Comparison of ENCODE assay signal across 10 mouse cellular contexts in the genomic region with DNA sequence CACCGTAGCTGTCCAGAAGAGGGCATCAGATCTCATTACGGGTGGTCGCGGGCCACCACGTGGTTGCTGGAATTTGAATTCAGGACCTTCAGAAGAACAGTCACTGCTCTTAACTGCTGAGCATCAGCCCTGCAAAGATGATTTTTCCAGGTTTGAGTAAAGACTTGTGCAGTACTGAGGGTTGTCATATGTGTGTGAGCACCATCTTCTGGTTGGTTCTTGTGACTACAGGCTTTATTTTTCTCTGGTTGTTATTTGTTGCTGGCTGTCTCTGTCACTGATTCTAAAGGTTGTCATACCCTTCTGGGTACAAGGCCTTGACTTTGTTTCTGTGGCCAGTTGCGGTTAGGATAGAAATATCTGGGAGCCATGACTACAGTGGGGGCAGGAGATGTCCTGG. TPM values are rescaled to one million over a fixed set of nuclear protein-coding genes. Genes with fewer than 3 reads are reported as not detected.
A peak's percentile ranks its signal among the peaks of the same experiment; 100 is the strongest.
DNase-seq lines count a peak whose midpoint lies in the region; ATAC-seq and TF ChIP-seq lines count a peak whose summit lies in the region.
"Had no signal": no experiment of that assay in that cellular context is flagged by ENCODE, and none has a peak within 500 bp of the region (broad histone marks: within the 10 kb centered on the region; RNA-seq: fewer than 3 reads in every experiment).

No protein-coding gene starts in this region.

- no peak for ATAC-seq in kidney, embryonic 15.5 days (replicated peaks; ENCODE audit: low FRiP score)
- ATAC-seq in intestine, embryonic 16.5 days, result 0 out of 2 replicates have a peak, but pooled peaks have one; percentile 26

- no peak overlapping the region for H3K4me2 ChIP-seq in kidney, embryonic 15.5 days
- H3K4me2 ChIP-seq in CH12.LX (ENCODE audit: insufficient read depth, low read depth, poor library complexity, severe bottlenecking), result no peak overlapping the region
- H3K4me2 ChIP-seq in intestine, embryonic 16.5 days (ENCODE audit: low read depth, low read length), result no peak overlapping the region

- no peak for TF ChIP-seq EP300 in CH12.LX (IDR thresholded peaks at IDR 0.05; ENCODE audit: low read length)

- no peaks in the 10 kb centered on the region for H3K36me3 ChIP-seq in kidney, embryonic 15.5 days
- H3K36me3 ChIP-seq in CH12.LX (replicated peaks in 1 of 2; ENCODE audit: control insufficient read depth in 1 of 2, insufficient read depth in 1 of 2, low read length in 1 of 2), result no peaks in the 10 kb centered on the region
- no peaks in the 10 kb centered on the region for H3K36me3 ChIP-seq in intestine, embryonic 16.5 days (ENCODE audit: control insufficient read depth, insufficient read depth, low read length)

- H3K4me1 ChIP-seq in kidney, embryonic 15.5 days, result no peaks in the 10 kb centered on the region
- no peaks in the 10 kb centered on the region for H3K4me1 ChIP-seq in CH12.LX (ENCODE audit: control insufficient read depth in 1 of 2, insufficient read depth in 2 of 2)
- no peaks in the 10 kb centered on the region for H3K4me1 ChIP-seq in intestine, embryonic 16.5 days (ENCODE audit: control insufficient read depth, insufficient read depth, low read length)

- peak; percentile 80 for TF ChIP-seq RAD21 in CH12.LX (IDR thresholded peaks at IDR 0.05; ENCODE audit: low read depth, low read length)

- H3K4me3 ChIP-seq in kidney, embryonic 15.5 days (replicated peaks), result no peak overlapping the region
- H3K4me3 ChIP-seq in CH12.LX (replicated peaks in 1 of 3; ENCODE audit: low read depth in 2 of 3, low read length in 2 of 3, poor library complexity in 1 of 3), result no peak overlapping the region
- no peak overlapping the region for H3K4me3 ChIP-seq in intestine, embryonic 16.5 days (ENCODE audit: low read length)
- H3K4me3 ChIP-seq: erythroblast, embryonic 14.5 days had no signal

- dilution Hi-C loops in CH12.LX (cut with MboI; ENCODE audit: extremely low pct_ligation_motif_present, extremely low pct_unique_long_range_greater_than_20kb, low sequenced_read_pairs), result no loop called here

- no peak overlapping the region for H3K9ac ChIP-seq in kidney, embryonic 15.5 days
- H3K9ac ChIP-seq in CH12.LX (ENCODE audit: insufficient read depth, low read depth), result no peak overlapping the region
- H3K9ac ChIP-seq in intestine, embryonic 16.5 days (ENCODE audit: low read depth, low read length), result no peak overlapping the region

- H3K27ac ChIP-seq in kidney, embryonic 15.5 days, result no peak overlapping the region
- no peak overlapping the region for H3K27ac ChIP-seq in CH12.LX (ENCODE audit: insufficient read depth, low read depth)
- no peak overlapping the region for H3K27ac ChIP-seq in intestine, embryonic 16.5 days (ENCODE audit: low read length)
- H3K27ac ChIP-seq: macrophage had no signal

- TF ChIP-seq POLR2A in CH12.LX (IDR thresholded peaks at IDR 0.05; ENCODE audit: low read depth, low read length), result no peak

- 45% methylated on average over 6 of the region's 6 CpGs for WGBS in kidney, embryonic 15.5 days
- 44% methylated on average over 6 of the region's 6 CpGs for WGBS in intestine, embryonic 16.5 days

- no peaks in the 10 kb centered on the region for H3K9me3 ChIP-seq in kidney, embryonic 15.5 days (replicated peaks)
- H3K9me3 ChIP-seq in CH12.LX (replicated peaks; ENCODE audit: low read length), result no peaks in the 10 kb centered on the region
- H3K9me3 ChIP-seq in intestine, embryonic 16.5 days (ENCODE audit: control insufficient read depth, low read length), result no peaks in the 10 kb centered on the region

- peak; percentile 59 for DNase-seq in kidney, adult 9 months
- DNase-seq in CH12.LX (ENCODE audit: extremely low read depth), result peak; percentile 43
- DNase-seq in Muller cell, postnatal 12 days (ENCODE audit: inconsistent ontology term), result peak; percentile 21
- DNase-seq in urinary bladder, adult 18-20 months (ENCODE audit: low spot score in 2 of 2), result no peak
- DNase-seq in gastrocnemius, adult 18-20 months (ENCODE audit: low spot score), result no peak
- DNase-seq in cerebellum, postnatal 4 days (ENCODE audit: low spot score in 2 of 2), result no peak

- peak; percentile 42 to 80 for TF ChIP-seq CTCF in CH12.LX (conservative IDR thresholded peaks at IDR 0.05 in 1 of 2, IDR thresholded peaks at IDR 0.05 in 1 of 2; ENCODE audit: low read depth in 2 of 2, low read length in 2 of 2)

- no peaks in the 10 kb centered on the region for H3K27me3 ChIP-seq in kidney, embryonic 15.5 days
- peaks cover 7% of the 10 kb centered on the region for H3K27me3 ChIP-seq in CH12.LX (replicated peaks)
- H3K27me3 ChIP-seq in intestine, embryonic 16.5 days (replicated peaks; ENCODE audit: control insufficient read depth, insufficient read depth, low read length), result no peaks in the 10 kb centered on the region

- in situ Hi-C loops in CH12.LX (cut with MboI; ENCODE audit: low pct_ligation_motif_present, low pct_unique_long_range_greater_than_20kb, low sequenced_read_pairs), result no loop called here

- H3K79me2 ChIP-seq in CH12.LX (replicated peaks; ENCODE audit: control insufficient read depth, extremely low read depth, insufficient read depth, poor library complexity, severe bottlenecking), result no peaks in the 10 kb centered on the region

TF ChIP-seq in CH12.LX, 34 proteins besides CTCF, POLR2A, EP300 and RAD21:
- TF ChIP-seq GABPA (IDR thresholded peaks at IDR 0.05; ENCODE audit: insufficient replicate concordance, low read depth, low read length) (no peak), IRF4 (IDR thresholded peaks at IDR 0.05; ENCODE audit: low read depth, low read length) (peak; percentile 40; the same call in 1 of the 2 replicates), ZC3H11A (IDR thresholded peaks at IDR 0.05; ENCODE audit: low read depth, low read length) (peak; percentile 26; the same call in 1 of the 2 replicates), UBTF (IDR thresholded peaks at IDR 0.05; ENCODE audit: low read depth, low read length) (no peak), HCFC1 (IDR thresholded peaks at IDR 0.05; ENCODE audit: low read depth, low read length) (no peak), KAT2A (IDR thresholded peaks at IDR 0.05; ENCODE audit: insufficient replicate concordance, low read length) (no peak), MXI1 (IDR thresholded peaks at IDR 0.05; ENCODE audit: low read depth, low read length) (no peak), ELF1 (IDR thresholded peaks at IDR 0.05; ENCODE audit: low read depth, low read length) (no peak), JUN (IDR thresholded peaks at IDR 0.05; ENCODE audit: insufficient read depth, low read depth, low read length) (no peak), MAX (IDR thresholded peaks at IDR 0.05; ENCODE audit: low read length) (no peak), ZMIZ1 (IDR thresholded peaks at IDR 0.05; ENCODE audit: low read depth, low read length) (no peak), PAX5 (IDR thresholded peaks at IDR 0.05; ENCODE audit: low read length) (no peak), RCOR1 (conservative IDR thresholded peaks at IDR 0.05; ENCODE audit: low read depth, low read length) (no peak), MAFK (IDR thresholded peaks at IDR 0.05; ENCODE audit: insufficient replicate concordance, low read length) (no peak), USF2 (conservative IDR thresholded peaks at IDR 0.05; ENCODE audit: low read depth, low read length) (no peak), JUND (conservative IDR thresholded peaks at IDR 0.05; ENCODE audit: low read depth, low read length) (no peak), CHD2 (IDR thresholded peaks at IDR 0.05; ENCODE audit: low read length) (no peak), SMC3 (IDR thresholded peaks at IDR 0.05; ENCODE audit: low read depth, low read length) (peak; percentile 73), TBP (conservative IDR thresholded peaks at IDR 0.05; ENCODE audit: low read depth, low read length) (no peak), NELFE (IDR thresholded peaks at IDR 0.05; ENCODE audit: low read depth, low read length) (no peak), MEF2A (IDR thresholded peaks at IDR 0.05; ENCODE audit: borderline replicate concordance, low read depth, low read length) (no peak), BHLHE40 (IDR thresholded peaks at IDR 0.05; ENCODE audit: low read depth, low read length) (no peak), ZKSCAN1 (IDR thresholded peaks at IDR 0.05; ENCODE audit: borderline replicate concordance, low read depth, low read length) (no peak), POLR2AphosphoS2 (IDR thresholded peaks at IDR 0.05; ENCODE audit: low read depth, low read length) (no peak), ZNF384 (IDR thresholded peaks at IDR 0.05; ENCODE audit: low read depth, low read length) (no peak), USF1 (IDR thresholded peaks at IDR 0.05; ENCODE audit: low read depth, low read length) (no peak), ETS1 (conservative IDR thresholded peaks at IDR 0.05; ENCODE audit: low read depth, low read length) (no peak)

RNA-seq across cellular contexts. Expression of a gene that starts 3.2 kb away (rescaled TPM):
- polyA plus RNA-seq in kidney, embryonic 15.5 days (2015; fragmentation: Nextera tagmentation; extraction: Ambion mirVana), result not detected in 2 replicates
- not detected in 2 replicates for total RNA-seq in CH12.LX (2012; rRNA removed)
- not detected in 2 replicates for total RNA-seq in CH12.LX (2014; rRNA removed)
- not detected in 2 replicates for polyA plus RNA-seq in CH12.LX (2012; ENCODE audit: insufficient read length, low read depth)
- not detected in 2 replicates for polyA plus RNA-seq in intestine, embryonic 16.5 days (2015; fragmentation: Nextera tagmentation; extraction: Ambion mirVana)
- total RNA-seq in gastrocnemius, adult 18-20 months (2021), result not detected
- polyA plus RNA-seq: erythroblast, embryonic 14.5 days; macrophage had no signal

RNA-seq across cellular contexts. Expression of a gene that starts 49.3 kb away (rescaled TPM):
- polyA plus RNA-seq in kidney, embryonic 15.5 days (2015; fragmentation: Nextera tagmentation; extraction: Ambion mirVana), result 11.9 and 12.2 TPM in 2 replicates
- total RNA-seq in CH12.LX (2012; rRNA removed), result 2.2 and 2.4 TPM in 2 replicates
- 6.3 and 7.2 TPM in 2 replicates for total RNA-seq in CH12.LX (2014; rRNA removed)
- polyA plus RNA-seq in CH12.LX (2012; ENCODE audit: insufficient read length, low read depth), result 3.6 and 4.8 TPM in 2 replicates
- 18.5 and 19.4 TPM in 2 replicates for polyA plus RNA-seq in intestine, embryonic 16.5 days (2015; fragmentation: Nextera tagmentation; extraction: Ambion mirVana)
- total RNA-seq in gastrocnemius, adult 18-20 months (2021), result 1 to 10 TPM; 6.7 TPM
- polyA plus RNA-seq: erythroblast, embryonic 14.5 days had no signal

Comparison
In these comparisons a context has a peak if more than half of its experiments do, and no peak if none do; other contexts are left out.
1. DNase-seq: peak in kidney, adult 9 months (single experiment), CH12.LX (single experiment) and Muller cell, postnatal 12 days (single experiment); none in urinary bladder, adult 18-20 months (0 of 2), gastrocnemius, adult 18-20 months (single experiment) and cerebellum, postnatal 4 days (0 of 2).